Mouse (Mus musculus) neural tube, embryonic 11.5 days (tissue): Measurements from ENCODE around the gene Ptges3l. TPM values are rescaled to one million over a fixed set of nuclear protein-coding genes. Genes with fewer than 3 reads are reported as not detected.

Experiments
- ATAC-seq: fragments of 200-750 bp; cut with Nextera tagmentation; 2 replicates; pipeline ENCODE4 v1.8.0; 2017; ENCODE audit warnings: moderate number of reproducible peaks, mild to moderate bottlenecking, moderate TSS enrichment, moderate library complexity; ENCODE audit not compliant: insufficient read depth, low FRiP score, low TSS enrichment
- DNase-seq: peaks from one replicate; pipeline ENCODE4 v3.0.0-alpha.2; 2015; ENCODE audit warnings: low spot score
- H3K27ac ChIP-seq: fragments of 300-500 bp; sonication (generic); 2 replicates; pipeline ENCODE4 v1.5.1; 2014; ENCODE audit warnings: low read depth, mild to moderate bottlenecking, low read length
- H3K27me3 ChIP-seq: fragments of 300-500 bp; sonication (generic); 2 replicates; pipeline ENCODE4 v1.6.1; 2014; ENCODE audit warnings: mild to moderate bottlenecking, low read length, mixed read lengths; ENCODE audit not compliant: control insufficient read depth, insufficient read depth
- H3K36me3 ChIP-seq: fragments of 300-500 bp; sonication (generic); 2 replicates; pipeline ENCODE4 v1.6.1; 2014; ENCODE audit warnings: mild to moderate bottlenecking, low read length, moderate library complexity, mixed read lengths; ENCODE audit not compliant: control insufficient read depth, insufficient read depth
- H3K4me1 ChIP-seq: fragments of 300-500 bp; sonication (generic); 2 replicates; pipeline ENCODE4 v1.6.1; 2014; ENCODE audit warnings: low read length, mixed read lengths; ENCODE audit not compliant: control insufficient read depth, insufficient read depth
- H3K4me2 ChIP-seq: fragments of 300-500 bp; sonication (generic); 2 replicates; pipeline ENCODE4 v1.6.1; 2014; ENCODE audit warnings: low read depth, mild to moderate bottlenecking, moderate library complexity
- H3K4me3 ChIP-seq: fragments of 300-500 bp; sonication (generic); 2 replicates; pipeline ENCODE4 v1.5.1; 2014; ENCODE audit warnings: low read depth, low read length
- H3K9ac ChIP-seq: fragments of 300-500 bp; sonication (generic); 2 replicates; pipeline ENCODE4 v1.6.1; 2014; ENCODE audit warnings: mild to moderate bottlenecking, low read length
- H3K9me3 ChIP-seq: fragments of 300-500 bp; sonication (generic); 2 replicates; pipeline ENCODE4 v1.6.1; 2016; ENCODE audit warnings: low read length; ENCODE audit not compliant: control insufficient read depth
- WGBS: fragments of 180-500 bp; shearing (Covaris S2); extraction: QIAGEN DNeasy Blood & Tissue Kit; methylation state at CpG from one replicate; pipeline ENCODE4 v1.1.7; 2014; 5-methylcytosine and 5-hydroxymethylcytosine counted together
- polyA plus RNA-seq: library from polyadenylated mRNA; unstranded; fragments of >200 nt; fragmentation: Nextera tagmentation; extraction: Ambion mirVana; gene quantifications from 2 replicates; pipeline ENCODE4 v1.2.1, GENCODE M21; 2014

The Ptges3l gene
- polyA plus RNA-seq, 1 experiment from 2014 or later: 6.9 TPM

- no peak overlapping the region for H3K9ac ChIP-seq
- no peaks in the 10 kb centered on the region for H3K9me3 ChIP-seq
- peaks cover 4% of the 10 kb centered on the region; the same call in 1 of the 2 replicates for H3K36me3 ChIP-seq
- H3K4me1 ChIP-seq: peaks cover 26% of the 10 kb centered on the region
- DNase-seq: no peak
- ATAC-seq: no peak
- H3K4me2 ChIP-seq: no peak overlapping the region
- WGBS: 80% methylated on average over 14 of the region's 14 CpGs
- no peaks in the 10 kb centered on the region for H3K27me3 ChIP-seq
- H3K27ac ChIP-seq: no peak overlapping the region
- no peak overlapping the region for H3K4me3 ChIP-seq
Observed at GRCm38 (mm10) chr11:101462141-101462540, 37.0 kb upstream of the Ptges3l start.

- Histone ChIP-seq H3K9me3 (no peaks in the 10 kb centered on the region), H3K9ac (no peak overlapping the region), H3K27me3 (no peaks in the 10 kb centered on the region), H3K4me3 (no peak overlapping the region), H3K27ac (no peak overlapping the region), H3K36me3 (peaks cover 4% of the 10 kb centered on the region; the same call in 1 of the 2 replicates), H3K4me2 (no peak overlapping the region), H3K4me1 (peaks cover 26% of the 10 kb centered on the region)
- ATAC-seq (no peak), DNase-seq (no peak)
- WGBS: 89% methylated on average over 15 of the region's 15 CpGs
Observed at GRCm38 (mm10) chr11:101460321-101460720, 35.2 kb upstream of the Ptges3l start.

- Histone ChIP-seq H3K4me1 (peaks cover 26% of the 10 kb centered on the region), H3K36me3 (peaks cover 4% of the 10 kb centered on the region; the same call in 1 of the 2 replicates)
- no peak for ATAC-seq
Observed at GRCm38 (mm10) chr11:101459716-101460115, 34.6 kb upstream of the Ptges3l start.

GRCm38 (mm10) chr11:101458217-101458616 is 33.1 kb upstream of the Ptges3l start:
- WGBS: 81% methylated on average over 12 of the region's 12 CpGs
- Histone ChIP-seq H3K4me3 (no peak overlapping the region), H3K27me3 (no peaks in the 10 kb centered on the region), H3K36me3 (peaks cover 4% of the 10 kb centered on the region; the same call in 1 of the 2 replicates), H3K4me2 (no peak overlapping the region), H3K4me1 (peaks cover 13% of the 10 kb centered on the region), H3K9me3 (no peaks in the 10 kb centered on the region), H3K27ac (no peak overlapping the region), H3K9ac (no peak overlapping the region)
- no peak for DNase-seq
- ATAC-seq: no peak

More at GRCm38 (mm10) chr11:101459716-101460115, 34.6 kb upstream of the Ptges3l start:
- Histone ChIP-seq H3K9ac (no peak overlapping the region), H3K4me2 (no peak overlapping the region), H3K27me3 (no peaks in the 10 kb centered on the region), H3K27ac (no peak overlapping the region), H3K4me3 (no peak overlapping the region), H3K9me3 (no peaks in the 10 kb centered on the region)
- 42% methylated on average over 4 of the region's 6 CpGs for WGBS
- DNase-seq: no peak

- H3K4me2 ChIP-seq: no peak overlapping the region
- no peaks in the 10 kb centered on the region for H3K9me3 ChIP-seq
- H3K4me1 ChIP-seq: peaks cover 8% of the 10 kb centered on the region
- no peak for ATAC-seq
- H3K27ac ChIP-seq: no peak overlapping the region
- H3K4me3 ChIP-seq: no peak overlapping the region
- 88% methylated on average over 9 of the region's 9 CpGs for WGBS
- H3K9ac ChIP-seq: no peak overlapping the region
- no peak for DNase-seq
- H3K27me3 ChIP-seq: no peaks in the 10 kb centered on the region
- peaks cover 4% of the 10 kb centered on the region; the same call in 1 of the 2 replicates for H3K36me3 ChIP-seq
Observed at GRCm38 (mm10) chr11:101457631-101458030, 32.5 kb upstream of the Ptges3l start.

- ATAC-seq: no peak
- H3K27me3 ChIP-seq: no peaks in the 10 kb centered on the region
- no peak overlapping the region for H3K4me2 ChIP-seq
- no peaks in the 10 kb centered on the region for H3K4me1 ChIP-seq
- H3K9me3 ChIP-seq: no peaks in the 10 kb centered on the region
- H3K9ac ChIP-seq: no peak overlapping the region
- H3K36me3 ChIP-seq: peaks cover 4% of the 10 kb centered on the region; the same call in 1 of the 2 replicates
- no peak overlapping the region for H3K4me3 ChIP-seq
- 89% methylated on average over 7 of the region's 7 CpGs for WGBS
- DNase-seq: no peak
- H3K27ac ChIP-seq: no peak overlapping the region
Observed at GRCm38 (mm10) chr11:101455627-101456026, 30.5 kb upstream of the Ptges3l start.

GRCm38 (mm10) chr11:101454702-101455101 is 29.6 kb upstream of the Ptges3l start:
- WGBS: 70% methylated on average over 6 of the region's 6 CpGs

GRCm38 (mm10) chr11:101452093-101452774 is 27.1 kb upstream of the Ptges3l start:
- no peaks in the 10 kb centered on the region for H3K27me3 ChIP-seq
- no peak overlapping the region for H3K9ac ChIP-seq
- H3K36me3 ChIP-seq: no peaks in the 10 kb centered on the region
- H3K9me3 ChIP-seq: no peaks in the 10 kb centered on the region
- DNase-seq (no peak), ATAC-seq (no peak)
- WGBS: 73% methylated on average over 10 of the region's 10 CpGs
- H3K4me3 ChIP-seq: no peak overlapping the region
- no peak overlapping the region for H3K27ac ChIP-seq
- no peaks in the 10 kb centered on the region for H3K4me1 ChIP-seq
- H3K4me2 ChIP-seq: no peak overlapping the region

More at GRCm38 (mm10) chr11:101454702-101455101, 29.6 kb upstream of the Ptges3l start:
- Histone ChIP-seq H3K4me1 (no peaks in the 10 kb centered on the region), H3K4me3 (no peak overlapping the region), H3K4me2 (no peak overlapping the region), H3K9ac (no peak overlapping the region), H3K27ac (no peak overlapping the region), H3K9me3 (no peaks in the 10 kb centered on the region), H3K27me3 (no peaks in the 10 kb centered on the region), H3K36me3 (no peaks in the 10 kb centered on the region; the same call in 1 of the 2 replicates)
- DNase-seq (no peak), ATAC-seq (no peak)

GRCm38 (mm10) chr11:101451536-101451935 is 26.4 kb upstream of the Ptges3l start:
- DNase-seq: no peak
- no peaks in the 10 kb centered on the region for H3K36me3 ChIP-seq
- 91% methylated on average over 10 of the region's 10 CpGs for WGBS
- no peak overlapping the region for H3K9ac ChIP-seq
- H3K4me1 ChIP-seq: no peaks in the 10 kb centered on the region
- no peaks in the 10 kb centered on the region for H3K9me3 ChIP-seq
- no peaks in the 10 kb centered on the region for H3K27me3 ChIP-seq
- H3K4me2 ChIP-seq: no peak overlapping the region
- no peak overlapping the region for H3K4me3 ChIP-seq
- no peak for ATAC-seq
- no peak overlapping the region for H3K27ac ChIP-seq
